Mouse (Mus musculus): ENCODE results near the gene Bcar3. TPM values are rescaled to one million over a fixed set of nuclear protein-coding genes. Genes with fewer than 3 reads are reported as not detected.

Bcar3 gene
- polyA plus RNA-seq, 1 experiment from 2014 or later = 4.4 TPM

DNA sequence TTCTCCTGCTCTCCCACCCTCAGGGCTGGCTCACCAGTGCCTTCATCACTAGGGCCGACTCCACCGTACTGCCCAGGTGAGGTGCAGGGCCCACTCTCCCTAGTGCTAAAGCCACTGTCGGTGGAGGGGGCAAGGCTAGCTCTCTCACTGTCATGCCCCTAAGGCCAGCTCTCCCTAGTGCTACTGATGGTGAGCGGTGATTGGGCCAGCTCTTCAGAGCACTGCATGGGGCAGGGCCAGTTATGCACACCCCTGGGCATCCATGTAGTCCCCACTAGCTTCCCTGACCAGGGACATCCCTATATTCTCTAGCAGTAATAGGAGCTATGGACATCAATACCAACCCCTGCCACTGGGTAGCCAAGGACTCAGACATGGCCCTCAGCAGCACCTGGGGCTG is 103.0 kb downstream of the Bcar3 start:
- Histone ChIP-seq H3K27ac (ENCODE audit: low read depth, low read length) (no peak overlapping the region), H3K27me3 (ENCODE audit: control insufficient read depth, insufficient read depth, low read length) (no peaks in the 10 kb centered on the region), H3K36me3 (ENCODE audit: control insufficient read depth, insufficient read depth, low read length) (no peaks in the 10 kb centered on the region), H3K9ac (replicated peaks; ENCODE audit: low read depth, low read length) (no peak overlapping the region), H3K9me3 (ENCODE audit: control insufficient read depth, low read length) (no peaks in the 10 kb centered on the region), H3K4me2 (ENCODE audit: low read depth, low read length) (no peak overlapping the region), H3K4me3 (ENCODE audit: low read depth, low read length) (no peak overlapping the region), H3K4me1 (ENCODE audit: control insufficient read depth, insufficient read depth, low read length) (no peaks in the 10 kb centered on the region)
- WGBS = 90% methylated on average over 4 of the region's 4 CpGs
- ATAC-seq (ENCODE audit: low read depth) = no peak

DNA sequence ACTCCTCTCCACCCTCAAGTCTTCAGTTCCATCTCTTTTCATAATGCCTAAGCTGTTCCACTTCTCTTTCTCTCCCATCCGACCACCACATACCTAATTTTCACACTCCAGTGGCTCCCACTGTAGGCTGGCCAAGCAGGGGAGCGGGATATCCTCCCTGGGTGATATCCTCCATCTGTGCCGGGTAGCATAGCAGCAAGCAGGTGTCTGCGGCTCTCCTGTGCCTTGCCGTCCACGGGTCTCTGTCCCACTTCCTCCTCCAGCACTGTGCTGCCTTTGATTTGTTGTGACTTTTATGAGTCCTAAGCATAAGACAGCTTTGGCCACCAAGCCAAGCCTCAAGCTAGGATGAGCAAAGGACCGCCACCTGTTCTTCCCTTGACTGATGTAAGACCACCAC is 103.5 kb downstream of the Bcar3 start:
- no peak overlapping the region for H3K4me2 ChIP-seq (ENCODE audit: low read depth, low read length)
- H3K4me3 ChIP-seq (ENCODE audit: low read depth, low read length) = no peak overlapping the region
- 85% methylated on average over 7 of the region's 7 CpGs for WGBS
- H3K9ac ChIP-seq (replicated peaks; ENCODE audit: low read depth, low read length) = no peak overlapping the region
- no peaks in the 10 kb centered on the region for H3K4me1 ChIP-seq (ENCODE audit: control insufficient read depth, insufficient read depth, low read length)
- H3K27ac ChIP-seq (ENCODE audit: low read depth, low read length) = no peak overlapping the region
- no peak for ATAC-seq (ENCODE audit: low read depth)
- H3K9me3 ChIP-seq (ENCODE audit: control insufficient read depth, low read length) = no peaks in the 10 kb centered on the region
- H3K27me3 ChIP-seq (ENCODE audit: control insufficient read depth, insufficient read depth, low read length) = no peaks in the 10 kb centered on the region
- H3K36me3 ChIP-seq (ENCODE audit: control insufficient read depth, insufficient read depth, low read length) = no peaks in the 10 kb centered on the region

DNA sequence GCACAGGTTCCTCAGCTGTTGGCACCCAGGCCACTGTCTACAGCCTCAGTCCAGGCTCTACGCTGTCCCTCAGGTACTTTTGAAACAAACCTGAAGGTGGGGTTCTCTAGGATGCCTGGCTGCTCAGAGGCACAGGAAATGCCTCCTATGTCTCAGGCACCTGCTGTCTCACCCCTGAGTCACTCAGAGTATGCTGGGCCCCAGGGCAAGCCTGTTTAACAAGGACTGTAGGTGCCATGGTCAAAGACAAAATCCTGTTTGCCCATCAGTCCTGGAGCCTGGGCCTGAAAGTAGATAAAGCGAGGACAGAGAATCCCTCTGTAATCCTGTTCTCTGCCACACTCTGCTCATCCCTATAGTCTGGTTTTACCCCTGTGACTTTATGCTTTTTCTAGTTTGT is 107.1 kb downstream of the Bcar3 start:
- no peak for ATAC-seq (ENCODE audit: low read depth)
- no peak overlapping the region for H3K27ac ChIP-seq (ENCODE audit: low read depth, low read length)
- H3K36me3 ChIP-seq (ENCODE audit: control insufficient read depth, insufficient read depth, low read length) = no peaks in the 10 kb centered on the region
- WGBS = 97% methylated on average over 2 of the region's 2 CpGs
- H3K9me3 ChIP-seq (ENCODE audit: control insufficient read depth, low read length) = no peaks in the 10 kb centered on the region
- no peaks in the 10 kb centered on the region for H3K4me1 ChIP-seq (ENCODE audit: control insufficient read depth, insufficient read depth, low read length)
- H3K9ac ChIP-seq (replicated peaks; ENCODE audit: low read depth, low read length) = no peak overlapping the region
- no peak overlapping the region for H3K4me2 ChIP-seq (ENCODE audit: low read depth, low read length)
- no peak overlapping the region for H3K4me3 ChIP-seq (ENCODE audit: low read depth, low read length)
- no peaks in the 10 kb centered on the region for H3K27me3 ChIP-seq (ENCODE audit: control insufficient read depth, insufficient read depth, low read length)

DNA sequence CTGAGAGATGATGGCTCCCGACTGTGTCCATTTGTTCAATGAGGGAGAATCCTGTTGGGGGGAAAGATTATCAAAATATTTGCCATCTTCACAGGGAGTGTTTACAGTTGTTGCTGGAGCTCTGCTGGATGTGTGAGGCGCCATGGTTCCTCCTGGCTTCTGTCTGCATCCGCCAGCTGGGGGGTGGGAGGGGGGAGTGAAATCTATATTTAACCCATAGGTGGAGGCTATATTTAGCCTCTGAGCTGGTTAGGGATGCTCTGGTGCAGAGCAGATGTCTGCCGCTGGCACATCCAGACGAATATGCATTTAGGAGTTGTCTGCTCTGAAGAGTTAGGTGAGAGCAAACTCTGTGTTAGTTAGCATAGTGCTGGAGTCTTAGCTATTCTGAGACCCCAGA is 108.2 kb downstream of the Bcar3 start:
- H3K4me3 ChIP-seq (ENCODE audit: low read depth, low read length) = no peak overlapping the region
- H3K27me3 ChIP-seq (ENCODE audit: control insufficient read depth, insufficient read depth, low read length) = no peaks in the 10 kb centered on the region
- H3K4me2 ChIP-seq (ENCODE audit: low read depth, low read length) = no peak overlapping the region
- no peak for ATAC-seq (ENCODE audit: low read depth)
- H3K27ac ChIP-seq (ENCODE audit: low read depth, low read length) = no peak overlapping the region
- H3K9me3 ChIP-seq (ENCODE audit: control insufficient read depth, low read length) = no peaks in the 10 kb centered on the region
- H3K4me1 ChIP-seq (ENCODE audit: control insufficient read depth, insufficient read depth, low read length) = no peaks in the 10 kb centered on the region
- 72% methylated on average over 5 of the region's 5 CpGs for WGBS
- no peaks in the 10 kb centered on the region for H3K36me3 ChIP-seq (ENCODE audit: control insufficient read depth, insufficient read depth, low read length)
- H3K9ac ChIP-seq (replicated peaks; ENCODE audit: low read depth, low read length) = no peak overlapping the region

DNA sequence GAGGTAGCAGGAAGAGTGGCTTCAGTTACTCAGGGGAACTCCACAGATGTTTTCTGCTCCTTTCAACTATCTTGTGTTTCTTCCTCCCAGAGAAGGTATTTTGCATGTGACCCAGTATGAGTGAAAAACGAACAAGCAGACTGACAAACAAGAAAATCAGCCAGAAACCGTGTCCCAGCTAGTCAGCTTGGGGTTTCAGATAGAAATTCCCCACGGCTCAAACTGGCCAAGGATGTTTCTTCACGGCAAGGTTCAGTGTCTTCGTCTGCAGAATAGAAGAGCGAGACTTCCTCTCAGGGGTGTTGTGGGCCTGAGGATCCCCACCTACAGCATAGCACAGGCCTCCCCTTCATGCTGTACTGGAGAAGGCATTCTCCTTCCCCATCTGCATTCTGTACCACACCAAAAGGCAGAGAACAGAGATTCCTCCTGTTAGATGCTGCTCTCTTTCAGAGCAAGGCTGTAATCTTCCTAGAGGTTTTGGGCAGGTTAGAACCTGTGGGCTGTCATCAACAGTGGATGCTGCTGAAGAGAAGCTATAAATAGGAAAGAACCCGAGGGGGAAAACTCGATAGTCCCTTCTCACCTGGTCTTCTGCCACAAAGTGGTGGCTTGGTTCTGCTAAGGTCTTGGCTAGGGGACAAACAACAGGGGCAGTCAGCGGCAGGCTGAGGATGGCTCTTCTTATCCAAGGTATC is 110.1 kb downstream of the Bcar3 start:
- Histone ChIP-seq H3K9me3 (ENCODE audit: control insufficient read depth, low read length) (no peaks in the 10 kb centered on the region), H3K27ac (ENCODE audit: low read depth, low read length) (no peak overlapping the region), H3K27me3 (ENCODE audit: control insufficient read depth, insufficient read depth, low read length) (no peaks in the 10 kb centered on the region), H3K4me2 (ENCODE audit: low read depth, low read length) (no peak overlapping the region), H3K4me1 (ENCODE audit: control insufficient read depth, insufficient read depth, low read length) (no peaks in the 10 kb centered on the region), H3K36me3 (ENCODE audit: control insufficient read depth, insufficient read depth, low read length) (no peaks in the 10 kb centered on the region), H3K9ac (replicated peaks; ENCODE audit: low read depth, low read length) (no peak overlapping the region), H3K4me3 (ENCODE audit: low read depth, low read length) (no peak overlapping the region)
- WGBS = 86% methylated on average over 9 of the region's 9 CpGs
- no peak for ATAC-seq (ENCODE audit: low read depth)

DNA sequence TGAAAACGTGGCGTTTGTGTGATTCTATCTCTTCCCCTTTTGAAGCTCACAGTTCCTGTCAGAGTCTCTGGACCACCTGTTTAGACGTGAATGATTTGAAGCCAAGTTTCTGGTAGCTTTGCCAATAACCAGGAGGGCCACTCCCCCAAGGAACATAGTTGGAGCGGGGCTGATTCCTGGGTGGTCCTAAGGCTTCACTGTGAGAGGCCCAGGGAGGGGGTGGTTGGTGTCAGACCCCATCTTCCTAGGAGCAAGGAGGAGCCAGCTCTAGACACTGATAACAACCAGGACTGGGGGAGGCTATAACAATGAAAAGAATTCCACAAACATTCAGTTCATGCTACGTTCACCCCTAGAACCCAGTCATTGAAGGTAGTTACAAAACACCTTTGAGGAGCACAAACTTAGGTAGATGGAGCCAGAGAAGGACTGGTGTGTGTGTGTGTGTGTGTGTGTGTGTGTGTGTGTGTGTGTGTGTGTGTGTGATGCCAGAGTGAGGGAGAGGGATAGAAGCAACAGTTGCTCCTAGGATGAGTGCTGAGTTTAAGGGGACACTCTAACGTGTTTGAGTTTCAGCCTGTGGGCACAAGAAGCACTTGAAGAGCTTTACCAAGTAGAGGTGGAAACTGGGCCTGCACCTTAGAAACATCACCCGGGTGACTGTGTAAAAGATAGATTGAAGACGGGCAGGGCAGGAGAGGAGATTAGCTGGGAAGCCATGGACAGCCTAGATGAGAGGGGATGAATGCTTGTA is 111.4 kb downstream of the Bcar3 start:
- H3K27ac ChIP-seq (ENCODE audit: low read depth, low read length) = no peak overlapping the region

DNA sequence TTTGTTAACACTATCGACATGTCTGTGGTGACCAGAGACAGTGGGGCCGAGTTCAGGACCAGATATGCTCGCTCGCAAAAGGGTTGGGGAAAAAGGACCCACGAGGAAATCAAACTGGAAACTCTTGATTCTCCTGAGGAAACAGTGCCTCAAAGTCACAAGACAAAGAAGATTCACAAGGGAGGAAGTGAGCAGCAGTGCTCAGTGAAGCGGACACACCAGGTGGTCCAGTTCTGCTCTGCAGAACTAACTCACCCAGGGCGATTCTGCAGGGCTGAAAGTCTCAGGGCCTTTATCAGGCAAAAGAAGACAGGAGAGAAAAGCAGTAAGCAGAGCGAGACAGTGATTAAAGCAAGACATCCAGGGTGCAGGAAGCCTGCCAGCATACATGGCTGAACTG is 112.5 kb downstream of the Bcar3 start:
- Histone ChIP-seq H3K9me3 (ENCODE audit: control insufficient read depth, low read length) (no peaks in the 10 kb centered on the region), H3K9ac (replicated peaks; ENCODE audit: low read depth, low read length) (no peak overlapping the region), H3K4me1 (ENCODE audit: control insufficient read depth, insufficient read depth, low read length) (no peaks in the 10 kb centered on the region), H3K36me3 (ENCODE audit: control insufficient read depth, insufficient read depth, low read length) (no peaks in the 10 kb centered on the region), H3K4me3 (ENCODE audit: low read depth, low read length) (no peak overlapping the region), H3K27me3 (ENCODE audit: control insufficient read depth, insufficient read depth, low read length) (no peaks in the 10 kb centered on the region), H3K27ac (ENCODE audit: low read depth, low read length) (no peak overlapping the region), H3K4me2 (ENCODE audit: low read depth, low read length) (no peak overlapping the region)
- no peak for ATAC-seq (ENCODE audit: low read depth)
- WGBS = 66% methylated on average over 8 of the region's 8 CpGs

More for the DNA sequence above, 111.4 kb downstream of the Bcar3 start:
- Histone ChIP-seq H3K9ac (replicated peaks; ENCODE audit: low read depth, low read length) (no peak overlapping the region), H3K9me3 (ENCODE audit: control insufficient read depth, low read length) (no peaks in the 10 kb centered on the region), H3K4me1 (ENCODE audit: control insufficient read depth, insufficient read depth, low read length) (no peaks in the 10 kb centered on the region), H3K4me2 (ENCODE audit: low read depth, low read length) (no peak overlapping the region), H3K36me3 (ENCODE audit: control insufficient read depth, insufficient read depth, low read length) (no peaks in the 10 kb centered on the region), H3K4me3 (ENCODE audit: low read depth, low read length) (no peak overlapping the region), H3K27me3 (ENCODE audit: control insufficient read depth, insufficient read depth, low read length) (no peaks in the 10 kb centered on the region)
- no peak for ATAC-seq (ENCODE audit: low read depth)
- WGBS = 82% methylated on average over 8 of the region's 8 CpGs

DNA sequence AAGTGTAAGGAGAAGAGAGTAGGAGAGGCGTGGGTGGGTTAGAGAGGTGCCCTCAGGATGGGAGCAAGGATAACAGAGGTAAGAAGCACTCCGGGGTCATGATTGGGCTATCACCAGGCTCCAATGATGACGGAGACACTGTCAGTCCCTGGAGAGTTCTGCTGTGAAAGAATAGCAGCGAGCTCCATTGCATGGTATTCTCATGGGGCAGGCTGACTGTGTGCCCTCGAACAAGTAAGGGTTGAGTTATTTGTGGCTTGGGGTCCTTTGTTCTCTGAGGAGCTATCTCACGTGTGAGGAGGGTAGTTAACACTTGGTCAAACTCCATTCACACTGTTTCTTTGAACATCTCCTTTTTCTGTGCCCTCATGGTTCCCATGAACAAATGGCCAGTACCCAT is 113.8 kb downstream of the Bcar3 start:
- WGBS = 74% methylated on average over 6 of the region's 6 CpGs
- no peaks in the 10 kb centered on the region for H3K4me1 ChIP-seq (ENCODE audit: control insufficient read depth, insufficient read depth, low read length)
- no peak for ATAC-seq (ENCODE audit: low read depth)

DNA sequence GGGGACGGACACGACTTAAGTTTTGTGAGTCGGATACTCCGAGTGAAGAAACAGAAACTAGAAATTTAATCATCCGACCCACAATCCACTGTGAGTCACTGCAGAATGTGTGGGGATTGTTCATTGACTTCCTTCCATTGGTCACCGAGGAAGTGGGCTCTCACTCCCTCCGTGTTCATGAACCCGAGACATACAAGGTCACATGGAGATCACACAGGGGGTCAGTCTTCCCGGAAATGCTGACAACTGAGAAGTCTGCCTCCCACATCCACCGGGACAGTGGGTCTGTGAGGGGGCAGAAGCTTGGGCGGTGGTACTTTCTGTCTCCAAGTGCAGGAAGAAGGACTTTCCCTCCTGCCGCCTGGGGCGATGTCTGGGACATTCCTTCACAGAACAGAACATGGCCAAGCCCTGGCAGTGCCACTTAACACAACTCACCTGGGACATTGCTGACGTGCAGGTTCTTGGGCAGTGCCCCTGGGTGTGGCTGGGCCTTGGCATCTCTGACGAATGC is 114.9 kb downstream of the Bcar3 start:
- Histone ChIP-seq H3K27me3 (ENCODE audit: control insufficient read depth, insufficient read depth, low read length) (no peaks in the 10 kb centered on the region), H3K4me3 (ENCODE audit: low read depth, low read length) (no peak overlapping the region), H3K36me3 (ENCODE audit: control insufficient read depth, insufficient read depth, low read length) (no peaks in the 10 kb centered on the region), H3K4me1 (ENCODE audit: control insufficient read depth, insufficient read depth, low read length) (no peaks in the 10 kb centered on the region), H3K4me2 (ENCODE audit: low read depth, low read length) (no peak overlapping the region), H3K27ac (ENCODE audit: low read depth, low read length) (no peak overlapping the region), H3K9ac (replicated peaks; ENCODE audit: low read depth, low read length) (no peak overlapping the region), H3K9me3 (ENCODE audit: control insufficient read depth, low read length) (no peaks in the 10 kb centered on the region)
- ATAC-seq (ENCODE audit: low read depth) = no peak
- 85% methylated on average over 15 of the region's 15 CpGs for WGBS

More for the DNA sequence above, 113.8 kb downstream of the Bcar3 start:
- no peak overlapping the region for H3K4me2 ChIP-seq (ENCODE audit: low read depth, low read length)
- no peak overlapping the region for H3K27ac ChIP-seq (ENCODE audit: low read depth, low read length)
- H3K36me3 ChIP-seq (ENCODE audit: control insufficient read depth, insufficient read depth, low read length) = no peaks in the 10 kb centered on the region
- no peaks in the 10 kb centered on the region for H3K27me3 ChIP-seq (ENCODE audit: control insufficient read depth, insufficient read depth, low read length)
- H3K9ac ChIP-seq (replicated peaks; ENCODE audit: low read depth, low read length) = no peak overlapping the region
- H3K9me3 ChIP-seq (ENCODE audit: control insufficient read depth, low read length) = no peaks in the 10 kb centered on the region
- H3K4me3 ChIP-seq (ENCODE audit: low read depth, low read length) = no peak overlapping the region
